Mouse (Mus musculus) thymus, adult 2 months (tissue): ENCODE data around the gene Rorc. TPM values are rescaled to one million over a fixed set of nuclear protein-coding genes. Genes with fewer than 3 reads are reported as not detected.

ENCODE experiments used
- DNase-seq: peaks from one replicate; pipeline ENCODE4 v3.0.0; 2021
- H3K27ac ChIP-seq: fragments of 200-500 bp; 2 replicates; pipeline ENCODE4 v1.5.1; 2012; ENCODE audit warnings: low read length, control low read depth; ENCODE audit not compliant: control insufficient read depth, insufficient read depth
- H3K27me3 ChIP-seq: fragments of 200-500 bp; 2 replicates; pipeline ENCODE4 v1.6.1; 2012; ENCODE audit warnings: mild to moderate bottlenecking, low read length, moderate library complexity, mixed read lengths; ENCODE audit not compliant: control insufficient read depth, insufficient read depth
- H3K36me3 ChIP-seq: fragments of 200-500 bp; 2 replicates; pipeline ENCODE4 v1.6.1; 2012; ENCODE audit warnings: mild to moderate bottlenecking, low read length, moderate library complexity; ENCODE audit not compliant: control insufficient read depth, insufficient read depth
- H3K4me1 ChIP-seq: fragments of 200-500 bp; replicated peaks from 2 replicates; pipeline ENCODE4 v1.6.1; 2012; ENCODE audit warnings: low read length; ENCODE audit not compliant: control insufficient read depth, insufficient read depth
- H3K4me3 ChIP-seq: fragments of 200-500 bp; 2 replicates; pipeline ENCODE4 v1.5.1; 2012; ENCODE audit warnings: mild to moderate bottlenecking, low read length, control low read depth, moderate library complexity; ENCODE audit not compliant: control insufficient read depth, insufficient read depth
- CTCF ChIP-seq: fragments of 200-500 bp; IDR thresholded peaks from 2 replicates; pipeline ENCODE4 v1.5.1; 2012; ENCODE audit warnings: mild to moderate bottlenecking, control low read depth, low read length, moderate library complexity, borderline replicate concordance; ENCODE audit not compliant: control insufficient read depth, poor library complexity, insufficient read depth; ENCODE audit errors: extremely low read depth
- POLR2A ChIP-seq: fragments of 200-500 bp; IDR thresholded peaks from 2 replicates; pipeline ENCODE4 v1.6.1; 2012; ENCODE audit warnings: mild to moderate bottlenecking, low read length, control low read depth, moderate library complexity; ENCODE audit not compliant: control insufficient read depth, poor library complexity, insufficient read depth; ENCODE audit errors: extremely low read depth
- WGBS: fragments of 180-500 bp; shearing (Covaris S2); methylation state at CpG from one replicate; pipeline ENCODE4 v1.1.7; 2018; 5-methylcytosine and 5-hydroxymethylcytosine counted together
- polyA plus RNA-seq: library from polyadenylated mRNA; depleted of rRNA; stranded (reverse); fragments of >200 nt; gene quantifications from 2 replicates; pipeline ENCODE4 v1.2.3, GENCODE M21; 2012; rRNA removed

Rorc gene
- polyA plus RNA-seq, 1 experiment, result 296 TPM

GRCm38 (mm10) chr3:94434305-94434704 is 61.7 kb downstream of the Rorc start:
- 97% methylated on average over 2 of the region's 2 CpGs for whole genome bisulfite sequencing
- H3K27ac ChIP-seq, result no peak overlapping the region
- H3K36me3 ChIP-seq, result no peaks in the 10 kb centered on the region
- no peak for DNase-seq
- no peaks in the 10 kb centered on the region for H3K27me3 ChIP-seq
- no peaks in the 10 kb centered on the region for H3K4me1 ChIP-seq
- no peak overlapping the region for H3K4me3 ChIP-seq
- TF ChIP-seq POLR2A (no peak), CTCF (no peak)

GRCm38 (mm10) chr3:94436420-94436819 is 63.8 kb downstream of the Rorc start:
- 94% methylated on average over 9 of the region's 9 CpGs for WGBS
- TF ChIP-seq POLR2A, result no peak
- TF ChIP-seq CTCF, result no peak
- no peaks in the 10 kb centered on the region for H3K27me3 ChIP-seq
- H3K4me3 ChIP-seq, result no peak overlapping the region
- H3K27ac ChIP-seq, result no peak overlapping the region
- DNase-seq, result no peak
- no peaks in the 10 kb centered on the region for H3K4me1 ChIP-seq
- H3K36me3 ChIP-seq, result no peaks in the 10 kb centered on the region

GRCm38 (mm10) chr3:94441182-94441581 is 68.6 kb downstream of the Rorc start:
- peaks cover 16% of the 10 kb centered on the region for H3K36me3 ChIP-seq
- no peak overlapping the region for H3K4me3 ChIP-seq
- no peak overlapping the region for H3K27ac ChIP-seq
- no peaks in the 10 kb centered on the region for H3K27me3 ChIP-seq
- peaks cover 5% of the 10 kb centered on the region for H3K4me1 ChIP-seq
- peak; percentile 24 for DNase-seq
- 45% methylated on average over 3 of the region's 3 CpGs for WGBS
- TF ChIP-seq CTCF (no peak), POLR2A (no peak)

- Histone ChIP-seq H3K27ac (no peak within 1 kb of the TSS), H3K36me3 (peaks cover 35% of the 10 kb centered on the region), H3K4me1 (peaks cover 5% of the 10 kb centered on the region), H3K4me3 (peak within 1 kb of the TSS; percentile 60), H3K27me3 (no peaks in the 10 kb centered on the region)
- DNase-seq, result peak; percentile 98
- WGBS, result 2% methylated on average over 39 of the region's 39 CpGs
- TF ChIP-seq CTCF (peak; percentile 57; the same call in 1 of the 2 replicates), POLR2A (peak; percentile 88)
Observed at GRCm38 (mm10) chr3:94442951-94443596, 70.5 kb downstream of the Rorc start, which contains the start of gene Mrpl9. Gene Mrpl9, plus strand, starts transcription at chr3:94443318.

GRCm38 (mm10) chr3:94443597-94443964 is 71.0 kb downstream of the Rorc start, which contains the start of gene Oaz3:
Gene Oaz3, minus strand, starts transcription at chr3:94443915.
- DNase-seq, result no peak
- WGBS, result under 1% methylated on average over 24 of the region's 24 CpGs
- Histone ChIP-seq H3K4me1 (peaks cover 5% of the 10 kb centered on the region), H3K36me3 (peaks cover 40% of the 10 kb centered on the region), H3K27ac (no peak within 1 kb of the TSS), H3K4me3 (peak within 1 kb of the TSS; percentile 60), H3K27me3 (no peaks in the 10 kb centered on the region)
- TF ChIP-seq POLR2A, result no peak
- no peak for TF ChIP-seq CTCF

Other genes starting within 250 kb of the Rorc start
- 0.04 TPM in 1 of 2 replicates, not detected in the other for gene Gm10696, start 194.6 kb upstream of the Rorc start, polyA plus RNA-seq
- gene Gm5286, start 176.1 kb upstream of the Rorc start, polyA plus RNA-seq, result not detected in 2 replicates
- not detected in 2 replicates for gene Gm4778, start 108.8 kb upstream of the Rorc start, polyA plus RNA-seq
- 1.8 and 2.3 TPM in 2 replicates for gene Them4, start 62.7 kb upstream of the Rorc start, polyA plus RNA-seq
- 0.27 and 0.35 TPM in 2 replicates for gene Them5, start 30.7 kb upstream of the Rorc start, polyA plus RNA-seq
- gene C2cd4d, start 10.4 kb upstream of the Rorc start, polyA plus RNA-seq, result 0.39 and 0.55 TPM in 2 replicates
- gene Lingo4, start 25.7 kb downstream of the Rorc start, polyA plus RNA-seq, result 6.0 and 6.1 TPM in 2 replicates
- 2.6 and 4.1 TPM in 2 replicates for gene Tdrkh, start 40.5 kb downstream of the Rorc start, polyA plus RNA-seq
- gene Mrpl9, start 70.5 kb downstream of the Rorc start, polyA plus RNA-seq, result 46.4 and 47.5 TPM in 2 replicates
- 0.43 and 0.71 TPM in 2 replicates for gene Oaz3, start 71.1 kb downstream of the Rorc start, polyA plus RNA-seq
- gene Celf3, start 105.5 kb downstream of the Rorc start, polyA plus RNA-seq, result 3.0 and 3.3 TPM in 2 replicates
- 0.50 TPM in 1 of 2 replicates, not detected in the other for gene Riiad1, start 107.5 kb downstream of the Rorc start, polyA plus RNA-seq
- 13.9 and 15.5 TPM in 2 replicates for gene Snx27, start 209.9 kb downstream of the Rorc start, polyA plus RNA-seq